Mouse (Mus musculus): ENCODE measurements around the gene 4930519P11Rik. TPM values are rescaled to one million over a fixed set of nuclear protein-coding genes. Genes with fewer than 3 reads are reported as not detected.

4930519P11Rik gene
- polyA plus RNA-seq, 1 experiment from 2014 or later: 0.49 TPM

GRCm38 (mm10) chr2:154630531-154630930 is 17.3 kb upstream of the 4930519P11Rik start:
- Histone ChIP-seq H3K4me1 (no peaks in the 10 kb centered on the region), H3K36me3 (peaks cover 26% of the 10 kb centered on the region; the same call in 1 of the 2 replicates), H3K27ac (replicated peaks) (no peak overlapping the region), H3K4me3 (replicated peaks) (no peak overlapping the region), H3K27me3 (no peaks in the 10 kb centered on the region), H3K9ac (no peak overlapping the region), H3K9me3 (replicated peaks) (no peaks in the 10 kb centered on the region), H3K4me2 (replicated peaks) (no peak overlapping the region)
- WGBS: 65% methylated on average over 5 of the region's 5 CpGs
- ATAC-seq (ENCODE audit: insufficient number of reproducible peaks, low FRiP score, low TSS enrichment, low read depth): no peak

GRCm38 (mm10) chr2:154624137-154624536 is 10.9 kb upstream of the 4930519P11Rik start:
- no peak overlapping the region for H3K9ac ChIP-seq
- peaks cover 25% of the 10 kb centered on the region for H3K36me3 ChIP-seq
- H3K4me3 ChIP-seq (replicated peaks): no peak overlapping the region

GRCm38 (mm10) chr2:154621684-154622083 is 8.4 kb upstream of the 4930519P11Rik start:
- ATAC-seq (ENCODE audit: insufficient number of reproducible peaks, low FRiP score, low TSS enrichment, low read depth): no peak
- 80% methylated on average over 5 of the region's 5 CpGs for WGBS
- peaks cover 19% of the 10 kb centered on the region for H3K36me3 ChIP-seq

More at GRCm38 (mm10) chr2:154624137-154624536, 10.9 kb upstream of the 4930519P11Rik start:
- H3K27ac ChIP-seq (replicated peaks): no peak overlapping the region
- no peak for ATAC-seq (ENCODE audit: insufficient number of reproducible peaks, low FRiP score, low TSS enrichment, low read depth)
- H3K4me2 ChIP-seq (replicated peaks): no peak overlapping the region
- H3K27me3 ChIP-seq: no peaks in the 10 kb centered on the region
- no peaks in the 10 kb centered on the region for H3K4me1 ChIP-seq
- H3K9me3 ChIP-seq (replicated peaks): peaks cover 4% of the 10 kb centered on the region; the same call in 1 of the 2 replicates

GRCm38 (mm10) chr2:154617061-154617460 is 3.8 kb upstream of the 4930519P11Rik start:
- H3K9me3 ChIP-seq (replicated peaks): no peaks in the 10 kb centered on the region
- H3K9ac ChIP-seq: no peak overlapping the region
- H3K4me3 ChIP-seq (replicated peaks): no peak overlapping the region
- no peak overlapping the region for H3K27ac ChIP-seq (replicated peaks)
- WGBS: 84% methylated on average over 3 of the region's 3 CpGs
- H3K36me3 ChIP-seq: no peaks in the 10 kb centered on the region
- H3K4me1 ChIP-seq: peaks cover 14% of the 10 kb centered on the region
- ATAC-seq (ENCODE audit: insufficient number of reproducible peaks, low FRiP score, low TSS enrichment, low read depth): no peak
- no peaks in the 10 kb centered on the region for H3K27me3 ChIP-seq
- H3K4me2 ChIP-seq (replicated peaks): no peak overlapping the region

More at GRCm38 (mm10) chr2:154621684-154622083, 8.4 kb upstream of the 4930519P11Rik start:
- Histone ChIP-seq H3K27ac (replicated peaks) (no peak overlapping the region), H3K4me2 (replicated peaks) (no peak overlapping the region), H3K27me3 (no peaks in the 10 kb centered on the region), H3K9me3 (replicated peaks) (peaks cover 4% of the 10 kb centered on the region; the same call in 1 of the 2 replicates), H3K4me1 (no peaks in the 10 kb centered on the region), H3K4me3 (replicated peaks) (no peak overlapping the region), H3K9ac (no peak overlapping the region)

- ATAC-seq (ENCODE audit: insufficient number of reproducible peaks, low FRiP score, low TSS enrichment, low read depth): no peak
- Histone ChIP-seq H3K27ac (replicated peaks) (no peak overlapping the region), H3K9ac (no peak overlapping the region), H3K4me3 (replicated peaks) (no peak overlapping the region), H3K4me2 (replicated peaks) (no peak overlapping the region), H3K36me3 (no peaks in the 10 kb centered on the region), H3K9me3 (replicated peaks) (no peaks in the 10 kb centered on the region), H3K27me3 (no peaks in the 10 kb centered on the region), H3K4me1 (peaks cover 14% of the 10 kb centered on the region)
- 89% methylated on average over 5 of the region's 5 CpGs for WGBS
Observed at GRCm38 (mm10) chr2:154615674-154616073, 2.4 kb upstream of the 4930519P11Rik start.

GRCm38 (mm10) chr2:154614841-154615576 is 1.8 kb upstream of the 4930519P11Rik start:
- H3K4me2 ChIP-seq (replicated peaks): no peak overlapping the region

GRCm38 (mm10) chr2:154609050-154609767 is 4.0 kb downstream of the 4930519P11Rik start:
- Histone ChIP-seq H3K4me3 (replicated peaks) (no peak overlapping the region), H3K27ac (replicated peaks) (no peak overlapping the region), H3K9me3 (replicated peaks) (no peaks in the 10 kb centered on the region), H3K36me3 (no peaks in the 10 kb centered on the region), H3K4me2 (replicated peaks) (no peak overlapping the region), H3K27me3 (no peaks in the 10 kb centered on the region), H3K9ac (no peak overlapping the region), H3K4me1 (peaks cover 14% of the 10 kb centered on the region)
- WGBS: 55% methylated on average over 10 of the region's 10 CpGs
- no peak for ATAC-seq (ENCODE audit: insufficient number of reproducible peaks, low FRiP score, low TSS enrichment, low read depth)

More at GRCm38 (mm10) chr2:154614841-154615576, 1.8 kb upstream of the 4930519P11Rik start:
- ATAC-seq (ENCODE audit: insufficient number of reproducible peaks, low FRiP score, low TSS enrichment, low read depth): no peak
- no peak overlapping the region for H3K9ac ChIP-seq
- H3K27ac ChIP-seq (replicated peaks): no peak overlapping the region
- peaks cover 14% of the 10 kb centered on the region for H3K4me1 ChIP-seq
- no peaks in the 10 kb centered on the region for H3K36me3 ChIP-seq
- WGBS: 67% methylated on average over 19 of the region's 19 CpGs
- H3K27me3 ChIP-seq: no peaks in the 10 kb centered on the region
- H3K9me3 ChIP-seq (replicated peaks): no peaks in the 10 kb centered on the region
- H3K4me3 ChIP-seq (replicated peaks): no peak overlapping the region

GRCm38 (mm10) chr2:154606965-154607364 is 6.3 kb downstream of the 4930519P11Rik start:
- no peaks in the 10 kb centered on the region for H3K9me3 ChIP-seq (replicated peaks)
- no peak overlapping the region for H3K27ac ChIP-seq (replicated peaks)
- H3K9ac ChIP-seq: no peak overlapping the region
- ATAC-seq (ENCODE audit: insufficient number of reproducible peaks, low FRiP score, low TSS enrichment, low read depth): no peak
- no peak overlapping the region for H3K4me2 ChIP-seq (replicated peaks)
- no peaks in the 10 kb centered on the region for H3K36me3 ChIP-seq
- peaks cover 16% of the 10 kb centered on the region for H3K4me1 ChIP-seq
- 68% methylated on average over 1 of the region's 1 CpGs for WGBS
- H3K27me3 ChIP-seq: no peaks in the 10 kb centered on the region
- H3K4me3 ChIP-seq (replicated peaks): no peak overlapping the region

GRCm38 (mm10) chr2:154604156-154604555 is 9.1 kb downstream of the 4930519P11Rik start:
- H3K9me3 ChIP-seq (replicated peaks): no peaks in the 10 kb centered on the region
- H3K4me3 ChIP-seq (replicated peaks): peak overlapping the region; percentile 83
- H3K4me2 ChIP-seq (replicated peaks): peak overlapping the region; percentile 68
- peaks cover 16% of the 10 kb centered on the region for H3K4me1 ChIP-seq
- peak overlapping the region; percentile 8; the same call in 1 of the 2 replicates for H3K27ac ChIP-seq (replicated peaks)
- H3K9ac ChIP-seq: no peak overlapping the region
- ATAC-seq (ENCODE audit: insufficient number of reproducible peaks, low FRiP score, low TSS enrichment, low read depth): no peak
- 33% methylated on average over 7 of the region's 7 CpGs for WGBS
- no peaks in the 10 kb centered on the region for H3K36me3 ChIP-seq
- H3K27me3 ChIP-seq: no peaks in the 10 kb centered on the region

GRCm38 (mm10) chr2:154603638-154604153 is 9.5 kb downstream of the 4930519P11Rik start, which contains the start of gene Pxmp4:
Gene Pxmp4 (minus strand): TSS chr2:154603708.
- H3K4me1 ChIP-seq: peaks cover 16% of the 10 kb centered on the region
- peak within 1 kb of the TSS; percentile 51; the same call in 1 of the 2 replicates for H3K27ac ChIP-seq (replicated peaks)
- H3K4me2 ChIP-seq (replicated peaks): peak within 1 kb of the TSS; percentile 68
- H3K9ac ChIP-seq: peak within 1 kb of the TSS; percentile 94
- peak within 1 kb of the TSS; percentile 83 for H3K4me3 ChIP-seq (replicated peaks)
- H3K9me3 ChIP-seq (replicated peaks): no peaks in the 10 kb centered on the region
- peak; percentile 100 for ATAC-seq (ENCODE audit: insufficient number of reproducible peaks, low FRiP score, low TSS enrichment, low read depth)
- no peaks in the 10 kb centered on the region for H3K27me3 ChIP-seq
- under 1% methylated on average over 13 of the region's 13 CpGs for WGBS
- no peaks in the 10 kb centered on the region for H3K36me3 ChIP-seq

- Histone ChIP-seq H3K9me3 (replicated peaks) (no peaks in the 10 kb centered on the region), H3K4me1 (peaks cover 16% of the 10 kb centered on the region), H3K4me2 (replicated peaks) (peak overlapping the region; percentile 68), H3K36me3 (no peaks in the 10 kb centered on the region), H3K4me3 (replicated peaks) (peak overlapping the region; percentile 83), H3K9ac (peak overlapping the region; percentile 94), H3K27ac (replicated peaks) (peak overlapping the region; percentile 51; the same call in 1 of the 2 replicates), H3K27me3 (no peaks in the 10 kb centered on the region)
- peak; percentile 52 for ATAC-seq (ENCODE audit: insufficient number of reproducible peaks, low FRiP score, low TSS enrichment, low read depth)
- 14% methylated on average over 22 of the region's 22 CpGs for WGBS
Observed at GRCm38 (mm10) chr2:154603007-154603637, 10.1 kb downstream of the 4930519P11Rik start.
